Mouse (Mus musculus): ENCODE results near the gene Tpra1. TPM values are rescaled to one million over a fixed set of nuclear protein-coding genes. Genes with fewer than 3 reads are reported as not detected.

The Tpra1 gene
- total RNA-seq, 1 experiment, result 31.0 TPM

DNA sequence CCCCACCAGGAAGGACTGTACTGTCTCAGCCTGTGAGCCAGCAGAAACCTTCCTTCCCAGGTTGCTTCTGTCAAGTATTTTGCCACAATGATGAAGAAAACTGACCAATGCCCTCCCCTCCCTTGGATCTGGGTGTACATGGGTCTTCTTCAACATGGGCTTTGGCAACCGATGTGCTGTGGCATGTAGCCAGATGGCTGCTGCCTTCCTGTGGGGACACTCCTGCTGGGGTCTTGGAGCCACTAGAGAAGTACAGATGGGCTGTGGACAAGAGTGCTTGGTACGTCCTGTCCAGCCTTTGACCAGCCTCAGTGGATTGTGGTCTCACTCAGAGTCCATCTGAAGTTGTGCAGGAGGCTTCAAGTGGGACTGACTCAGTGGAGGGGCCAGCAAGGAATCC lies 56.3 kb downstream of the Tpra1 start:
- no peaks in the 10 kb centered on the region for H3K36me3 ChIP-seq (ENCODE audit: control insufficient read depth, insufficient read depth, low read length, poor library complexity, severe bottlenecking)
- no peak overlapping the region for H3K9ac ChIP-seq (ENCODE audit: insufficient read depth, low read depth, low read length, poor library complexity, severe bottlenecking)
- TF ChIP-seq ZNF384 (IDR thresholded peaks at IDR 0.05; ENCODE audit: low read depth, low read length) (no peak), HCFC1 (IDR thresholded peaks at IDR 0.05; ENCODE audit: borderline replicate concordance, insufficient read depth, low read length) (no peak), MAFK (IDR thresholded peaks at IDR 0.05; ENCODE audit: insufficient read depth, low read depth, low read length) (no peak), CHD2 (IDR thresholded peaks at IDR 0.05; ENCODE audit: low read depth, low read length) (no peak), ZC3H11A (IDR thresholded peaks at IDR 0.05; ENCODE audit: borderline replicate concordance, low read depth, low read length) (no peak)
- in situ Hi-C loops (cut with MboI; ENCODE audit: low sequenced_read_pairs in 2 of 2, unreplicated experiment in 2 of 2), result no loop called here
- no peak for DNase-seq (ENCODE audit: low read depth, low spot score)
- H3K4me1 ChIP-seq (ENCODE audit: control insufficient read depth in 2 of 2, insufficient read depth in 2 of 2, low read length in 2 of 2, poor library complexity in 1 of 2), result peaks cover 6 to 7% of the 10 kb centered on the region in 2 experiments; a peak in 2 of 4 replicates
- H3K4me3 ChIP-seq (ENCODE audit: insufficient read depth in 1 of 2, low read depth in 1 of 2, low read length in 2 of 2, poor library complexity in 1 of 2, severe bottlenecking in 1 of 2), result no peak overlapping the region
- H3K9me3 ChIP-seq (ENCODE audit: control insufficient read depth, insufficient read depth, low read depth, low read length), result no peaks in the 10 kb centered on the region
- no peak overlapping the region for H3K27ac ChIP-seq (ENCODE audit: insufficient read depth, low read depth, low read length, poor library complexity, severe bottlenecking)

- Histone ChIP-seq H3K9ac (ENCODE audit: insufficient read depth, low read depth, low read length, poor library complexity, severe bottlenecking) (no peak overlapping the region), H3K4me3 (ENCODE audit: insufficient read depth in 1 of 2, low read depth in 1 of 2, low read length in 2 of 2, poor library complexity in 1 of 2, severe bottlenecking in 1 of 2) (no peak overlapping the region), H3K9me3 (ENCODE audit: control insufficient read depth, insufficient read depth, low read depth, low read length) (no peaks in the 10 kb centered on the region), H3K36me3 (ENCODE audit: control insufficient read depth, insufficient read depth, low read length, poor library complexity, severe bottlenecking) (no peaks in the 10 kb centered on the region), H3K4me1 (ENCODE audit: control insufficient read depth in 2 of 2, insufficient read depth in 2 of 2, low read length in 2 of 2, poor library complexity in 1 of 2) (peaks cover 7 to 11% of the 10 kb centered on the region in 2 experiments; a peak in 2 of 4 replicates), H3K27ac (ENCODE audit: insufficient read depth, low read depth, low read length, poor library complexity, severe bottlenecking) (no peak overlapping the region)
- DNase-seq (ENCODE audit: low read depth, low spot score), result no peak
- TF ChIP-seq HCFC1 (IDR thresholded peaks at IDR 0.05; ENCODE audit: borderline replicate concordance, insufficient read depth, low read length), result no peak
- TF ChIP-seq ZC3H11A (IDR thresholded peaks at IDR 0.05; ENCODE audit: borderline replicate concordance, low read depth, low read length), result no peak
- no peak for TF ChIP-seq ZNF384 (IDR thresholded peaks at IDR 0.05; ENCODE audit: low read depth, low read length)
- TF ChIP-seq CHD2 (IDR thresholded peaks at IDR 0.05; ENCODE audit: low read depth, low read length), result no peak
- no peak for TF ChIP-seq MAFK (IDR thresholded peaks at IDR 0.05; ENCODE audit: insufficient read depth, low read depth, low read length)
- in situ Hi-C loops (cut with MboI; ENCODE audit: low sequenced_read_pairs in 2 of 2, unreplicated experiment in 2 of 2), result no loop called here
Measured at GRCm38 (mm10) chr6:88959834-88960233, 57.8 kb downstream of the Tpra1 start.

DNA sequence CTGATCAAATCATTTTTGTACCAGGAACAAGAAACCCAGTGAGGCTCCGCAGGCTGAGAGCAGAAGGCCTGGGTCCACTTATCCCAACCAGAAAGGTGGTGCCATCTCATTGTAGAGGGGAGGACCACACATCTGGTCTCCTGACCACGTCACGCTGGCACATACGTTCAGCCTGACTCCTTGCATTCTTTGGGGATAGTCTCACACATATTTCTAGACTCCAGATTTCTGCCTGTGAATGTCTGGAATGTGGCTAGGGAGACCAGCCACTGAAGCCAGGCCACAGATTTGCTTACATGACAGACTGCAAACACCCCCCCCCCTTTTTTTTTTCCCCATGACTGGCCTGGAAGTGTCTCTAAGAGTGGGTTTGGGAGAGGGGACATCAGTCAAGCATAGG lies 58.9 kb downstream of the Tpra1 start:
- in situ Hi-C loops (cut with MboI; ENCODE audit: low sequenced_read_pairs in 2 of 2, unreplicated experiment in 2 of 2), result no loop called here
- Histone ChIP-seq H3K36me3 (ENCODE audit: control insufficient read depth, insufficient read depth, low read length, poor library complexity, severe bottlenecking) (no peaks in the 10 kb centered on the region), H3K4me3 (ENCODE audit: insufficient read depth in 1 of 2, low read depth in 1 of 2, low read length in 2 of 2, poor library complexity in 1 of 2, severe bottlenecking in 1 of 2) (no peak overlapping the region), H3K9me3 (ENCODE audit: control insufficient read depth, insufficient read depth, low read depth, low read length) (no peaks in the 10 kb centered on the region), H3K9ac (ENCODE audit: insufficient read depth, low read depth, low read length, poor library complexity, severe bottlenecking) (no peak overlapping the region), H3K4me1 (ENCODE audit: control insufficient read depth in 2 of 2, insufficient read depth in 2 of 2, low read length in 2 of 2, poor library complexity in 1 of 2) (peaks cover 7 to 11% of the 10 kb centered on the region in 2 experiments; a peak in 2 of 4 replicates), H3K27ac (ENCODE audit: insufficient read depth, low read depth, low read length, poor library complexity, severe bottlenecking) (no peak overlapping the region)
- no peak for DNase-seq (ENCODE audit: low read depth, low spot score)
- no peak for TF ChIP-seq ZNF384 (IDR thresholded peaks at IDR 0.05; ENCODE audit: low read depth, low read length)
- no peak for TF ChIP-seq HCFC1 (IDR thresholded peaks at IDR 0.05; ENCODE audit: borderline replicate concordance, insufficient read depth, low read length)
- TF ChIP-seq ZC3H11A (IDR thresholded peaks at IDR 0.05; ENCODE audit: borderline replicate concordance, low read depth, low read length), result no peak
- TF ChIP-seq CHD2 (IDR thresholded peaks at IDR 0.05; ENCODE audit: low read depth, low read length), result no peak
- no peak for TF ChIP-seq MAFK (IDR thresholded peaks at IDR 0.05; ENCODE audit: insufficient read depth, low read depth, low read length)

Other genes starting within 250 kb of the Tpra1 start
- 7.8 and 8.4 TPM in 2 replicates for gene Mgll, start 177.8 kb upstream of the Tpra1 start, total RNA-seq (2012; rRNA removed)
- gene Abtb1, start 60.3 kb upstream of the Tpra1 start, total RNA-seq (2012; rRNA removed), result 33.0 and 55.3 TPM in 2 replicates
- 5.0 and 5.7 TPM in 2 replicates for gene Podxl2, start 27.2 kb upstream of the Tpra1 start, total RNA-seq (2012; rRNA removed)
- gene Mcm2, start 3.5 kb upstream of the Tpra1 start, total RNA-seq (2012; rRNA removed), result 222 and 237 TPM in 2 replicates

All from ES-E14 (cell line).